Mouse (Mus musculus): ENCODE results near the gene Polr1a. TPM values are rescaled to one million over a fixed set of nuclear protein-coding genes. Genes with fewer than 3 reads are reported as not detected.

Gene Polr1a
- polyA plus RNA-seq, 1 experiment from 2014 or later, result 22.9 TPM

- H3K9me3 ChIP-seq (ENCODE audit: control insufficient read depth, low read length), result no peaks in the 10 kb centered on the region
- H3K4me2 ChIP-seq (ENCODE audit: low read depth, low read length), result no peak overlapping the region
- no peak overlapping the region for H3K27ac ChIP-seq (ENCODE audit: low read length)
- no peaks in the 10 kb centered on the region for H3K27me3 ChIP-seq (replicated peaks; ENCODE audit: control insufficient read depth, insufficient read depth, low read length)
- H3K4me3 ChIP-seq (ENCODE audit: low read length), result no peak overlapping the region
- no peak for ATAC-seq
- WGBS, result 84% methylated on average over 7 of the region's 7 CpGs
- no peaks in the 10 kb centered on the region for H3K4me1 ChIP-seq (ENCODE audit: control insufficient read depth, insufficient read depth, low read length)
- H3K9ac ChIP-seq (ENCODE audit: low read depth, low read length), result no peak overlapping the region
- H3K36me3 ChIP-seq (ENCODE audit: control insufficient read depth, insufficient read depth, low read length), result peaks cover 20% of the 10 kb centered on the region
Observed at GRCm38 (mm10) chr6:71967847-71968246, 59.0 kb downstream of the Polr1a start.

GRCm38 (mm10) chr6:71969459-71969858, 60.6 kb downstream of the Polr1a start:
- ATAC-seq, result no peak
- Histone ChIP-seq H3K36me3 (ENCODE audit: control insufficient read depth, insufficient read depth, low read length) (peaks cover 29% of the 10 kb centered on the region), H3K27me3 (replicated peaks; ENCODE audit: control insufficient read depth, insufficient read depth, low read length) (no peaks in the 10 kb centered on the region), H3K27ac (ENCODE audit: low read length) (no peak overlapping the region), H3K9me3 (ENCODE audit: control insufficient read depth, low read length) (no peaks in the 10 kb centered on the region), H3K4me2 (ENCODE audit: low read depth, low read length) (no peak overlapping the region), H3K9ac (ENCODE audit: low read depth, low read length) (no peak overlapping the region), H3K4me3 (ENCODE audit: low read length) (no peak overlapping the region), H3K4me1 (ENCODE audit: control insufficient read depth, insufficient read depth, low read length) (no peaks in the 10 kb centered on the region)
- WGBS, result 92% methylated on average over 7 of the region's 7 CpGs

- Histone ChIP-seq H3K9me3 (ENCODE audit: control insufficient read depth, low read length) (no peaks in the 10 kb centered on the region), H3K27ac (ENCODE audit: low read length) (no peak overlapping the region), H3K4me3 (ENCODE audit: low read length) (no peak overlapping the region), H3K36me3 (ENCODE audit: control insufficient read depth, insufficient read depth, low read length) (peaks cover 33% of the 10 kb centered on the region), H3K4me2 (ENCODE audit: low read depth, low read length) (no peak overlapping the region), H3K27me3 (replicated peaks; ENCODE audit: control insufficient read depth, insufficient read depth, low read length) (no peaks in the 10 kb centered on the region), H3K4me1 (ENCODE audit: control insufficient read depth, insufficient read depth, low read length) (no peaks in the 10 kb centered on the region), H3K9ac (ENCODE audit: low read depth, low read length) (no peak overlapping the region)
- 73% methylated on average over 2 of the region's 2 CpGs for WGBS
- ATAC-seq, result no peak
Observed at GRCm38 (mm10) chr6:71970154-71970553, 61.3 kb downstream of the Polr1a start.

- no peak overlapping the region for H3K27ac ChIP-seq (ENCODE audit: low read length)
- ATAC-seq, result no peak
- H3K27me3 ChIP-seq (replicated peaks; ENCODE audit: control insufficient read depth, insufficient read depth, low read length), result no peaks in the 10 kb centered on the region
- H3K9me3 ChIP-seq (ENCODE audit: control insufficient read depth, low read length), result no peaks in the 10 kb centered on the region
- H3K36me3 ChIP-seq (ENCODE audit: control insufficient read depth, insufficient read depth, low read length), result peaks cover 19% of the 10 kb centered on the region; the same call in 1 of the 2 replicates
- no peak overlapping the region for H3K9ac ChIP-seq (ENCODE audit: low read depth, low read length)
- no peaks in the 10 kb centered on the region for H3K4me1 ChIP-seq (ENCODE audit: control insufficient read depth, insufficient read depth, low read length)
- WGBS, result 90% methylated on average over 7 of the region's 7 CpGs
- no peak overlapping the region for H3K4me3 ChIP-seq (ENCODE audit: low read length)
- H3K4me2 ChIP-seq (ENCODE audit: low read depth, low read length), result no peak overlapping the region
Observed at GRCm38 (mm10) chr6:71976592-71976991, 67.7 kb downstream of the Polr1a start.

GRCm38 (mm10) chr6:71980165-71980564, 71.3 kb downstream of the Polr1a start:
- H3K9me3 ChIP-seq (ENCODE audit: control insufficient read depth, low read length), result no peaks in the 10 kb centered on the region
- no peak overlapping the region for H3K9ac ChIP-seq (ENCODE audit: low read depth, low read length)
- H3K4me1 ChIP-seq (ENCODE audit: control insufficient read depth, insufficient read depth, low read length), result no peaks in the 10 kb centered on the region
- H3K27ac ChIP-seq (ENCODE audit: low read length), result no peak overlapping the region; the same call in 1 of the 2 replicates
- H3K36me3 ChIP-seq (ENCODE audit: control insufficient read depth, insufficient read depth, low read length), result peaks cover 2% of the 10 kb centered on the region; the same call in 1 of the 2 replicates
- ATAC-seq, result no peak
- no peak overlapping the region for H3K4me3 ChIP-seq (ENCODE audit: low read length)
- 74% methylated on average over 8 of the region's 8 CpGs for WGBS
- H3K27me3 ChIP-seq (replicated peaks; ENCODE audit: control insufficient read depth, insufficient read depth, low read length), result no peaks in the 10 kb centered on the region
- no peak overlapping the region for H3K4me2 ChIP-seq (ENCODE audit: low read depth, low read length)

DNA sequence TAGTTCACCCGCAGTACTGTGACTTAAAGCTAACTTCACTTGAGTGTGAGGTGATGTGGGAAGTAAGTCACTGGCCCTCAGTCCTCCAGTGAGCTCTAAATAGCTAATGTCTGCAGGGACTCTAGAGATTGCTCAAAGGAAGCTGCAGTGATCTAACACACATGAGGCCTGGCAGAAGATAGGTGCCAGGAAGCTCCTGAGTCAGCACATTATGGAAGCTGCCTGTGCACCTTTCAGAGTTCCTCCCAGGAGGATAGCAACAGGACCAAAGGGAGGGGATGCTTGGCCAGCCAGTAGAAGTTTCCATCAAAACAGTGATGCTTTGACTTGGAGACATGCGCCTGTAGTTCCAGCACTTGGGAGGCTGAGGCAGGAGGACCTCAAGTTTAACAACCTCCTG, 71.7 kb downstream of the Polr1a start:
- no peaks in the 10 kb centered on the region for H3K27me3 ChIP-seq (replicated peaks; ENCODE audit: control insufficient read depth, insufficient read depth, low read length)
- H3K9ac ChIP-seq (ENCODE audit: low read depth, low read length), result no peak overlapping the region
- no peaks in the 10 kb centered on the region for H3K9me3 ChIP-seq (ENCODE audit: control insufficient read depth, low read length)
- H3K27ac ChIP-seq (ENCODE audit: low read length), result no peak overlapping the region
- H3K4me2 ChIP-seq (ENCODE audit: low read depth, low read length), result no peak overlapping the region
- no peak for ATAC-seq
- 93% methylated on average over 2 of the region's 2 CpGs for WGBS
- peaks cover 2% of the 10 kb centered on the region; the same call in 1 of the 2 replicates for H3K36me3 ChIP-seq (ENCODE audit: control insufficient read depth, insufficient read depth, low read length)
- H3K4me1 ChIP-seq (ENCODE audit: control insufficient read depth, insufficient read depth, low read length), result no peaks in the 10 kb centered on the region
- H3K4me3 ChIP-seq (ENCODE audit: low read length), result no peak overlapping the region

DNA sequence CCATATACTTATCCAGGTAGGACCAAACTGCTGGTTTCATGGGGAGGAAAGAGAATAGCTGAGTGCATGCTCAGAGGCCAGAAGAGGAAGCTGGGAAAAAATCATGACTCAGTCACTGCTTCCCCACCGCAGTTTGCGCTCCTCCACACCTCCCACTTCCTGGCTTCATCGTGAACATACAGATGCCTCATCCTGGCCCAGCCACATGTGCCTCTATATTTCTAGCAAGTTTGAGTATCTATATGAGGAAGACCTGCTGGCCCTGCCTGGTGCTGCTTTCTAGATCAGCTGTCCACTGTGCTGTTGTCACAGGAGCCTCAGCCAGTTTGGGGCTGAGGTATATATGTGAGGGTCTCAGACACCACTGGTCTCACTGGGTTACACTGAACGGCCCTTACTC, 72.6 kb downstream of the Polr1a start:
- no peaks in the 10 kb centered on the region for H3K9me3 ChIP-seq (ENCODE audit: control insufficient read depth, low read length)
- no peak overlapping the region for H3K4me3 ChIP-seq (ENCODE audit: low read length)
- WGBS, result 77% methylated on average over 4 of the region's 4 CpGs
- 0 out of 2 replicates have a peak, but pooled peaks have one; percentile 23 for ATAC-seq
- peaks cover 2% of the 10 kb centered on the region; the same call in 1 of the 2 replicates for H3K36me3 ChIP-seq (ENCODE audit: control insufficient read depth, insufficient read depth, low read length)
- no peak overlapping the region for H3K27ac ChIP-seq (ENCODE audit: low read length)
- H3K4me1 ChIP-seq (ENCODE audit: control insufficient read depth, insufficient read depth, low read length), result no peaks in the 10 kb centered on the region
- H3K9ac ChIP-seq (ENCODE audit: low read depth, low read length), result no peak overlapping the region
- H3K27me3 ChIP-seq (replicated peaks; ENCODE audit: control insufficient read depth, insufficient read depth, low read length), result no peaks in the 10 kb centered on the region
- no peak overlapping the region for H3K4me2 ChIP-seq (ENCODE audit: low read depth, low read length)

DNA sequence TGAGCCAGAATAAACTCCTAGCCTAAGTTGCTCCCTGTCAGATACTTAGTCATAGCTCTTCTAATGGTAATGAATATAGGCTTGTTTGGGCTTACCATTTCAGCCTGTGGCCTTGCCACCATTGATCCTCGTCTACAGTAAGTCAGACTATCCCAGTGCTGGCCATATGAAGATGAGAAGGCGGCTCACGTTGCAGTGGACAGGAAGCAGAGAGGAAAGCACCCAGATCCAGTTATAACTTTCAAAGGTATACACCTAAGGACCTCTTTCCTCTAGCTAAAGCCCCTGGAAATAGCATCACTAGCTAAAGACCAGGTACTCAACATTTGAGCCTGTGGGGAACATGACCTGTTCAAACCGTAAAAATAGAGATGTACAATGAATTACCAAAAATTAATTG, 77.1 kb downstream of the Polr1a start:
- 86% methylated on average over 4 of the region's 4 CpGs for WGBS
- Histone ChIP-seq H3K27ac (ENCODE audit: low read length) (no peak overlapping the region), H3K36me3 (ENCODE audit: control insufficient read depth, insufficient read depth, low read length) (no peaks in the 10 kb centered on the region), H3K4me2 (ENCODE audit: low read depth, low read length) (no peak overlapping the region), H3K4me3 (ENCODE audit: low read length) (no peak overlapping the region), H3K4me1 (ENCODE audit: control insufficient read depth, insufficient read depth, low read length) (0 out of 2 replicates have a peak, but pooled peaks cover 5% of the 10 kb centered on the region), H3K9me3 (ENCODE audit: control insufficient read depth, low read length) (no peaks in the 10 kb centered on the region), H3K9ac (ENCODE audit: low read depth, low read length) (no peak overlapping the region), H3K27me3 (replicated peaks; ENCODE audit: control insufficient read depth, insufficient read depth, low read length) (no peaks in the 10 kb centered on the region)
- no peak for ATAC-seq

DNA sequence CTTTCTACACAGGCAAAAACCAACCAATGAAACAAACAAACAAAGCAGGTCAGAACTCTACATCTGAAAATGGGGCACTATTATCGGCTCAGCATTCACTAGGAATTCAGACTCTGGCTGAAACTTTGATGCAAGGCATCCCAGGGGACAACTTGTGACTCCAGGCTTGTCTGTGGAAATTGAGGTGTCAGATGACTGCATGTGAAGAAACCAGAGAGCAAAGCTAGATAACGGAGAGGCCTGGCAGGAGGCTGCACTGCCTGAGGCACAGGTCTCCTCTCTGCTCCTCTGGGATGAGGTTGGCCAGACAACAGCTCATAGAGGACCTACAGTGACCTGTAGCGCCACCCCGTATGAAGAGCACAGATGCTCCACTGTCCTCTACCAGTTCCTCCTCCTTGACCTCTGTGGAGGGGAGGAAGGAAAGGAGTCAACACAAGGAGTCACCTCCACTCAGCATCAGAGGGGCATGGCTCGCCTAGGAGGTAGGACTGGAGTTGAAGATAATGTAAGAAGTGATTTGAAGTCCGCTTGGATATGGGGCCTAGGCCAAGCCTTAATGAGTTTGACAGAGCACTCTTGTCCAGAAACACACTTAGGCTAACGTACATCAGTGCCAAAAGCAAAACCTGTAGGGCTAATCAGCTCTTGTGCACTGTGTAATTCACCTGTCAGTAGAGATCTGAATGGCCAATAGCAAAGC, 78.8 kb downstream of the Polr1a start:
- no peak overlapping the region for H3K27ac ChIP-seq (ENCODE audit: low read length)
- no peak overlapping the region for H3K4me3 ChIP-seq (ENCODE audit: low read length)
- no peak for ATAC-seq
- H3K36me3 ChIP-seq (ENCODE audit: control insufficient read depth, insufficient read depth, low read length), result no peaks in the 10 kb centered on the region
- H3K9me3 ChIP-seq (ENCODE audit: control insufficient read depth, low read length), result no peaks in the 10 kb centered on the region
- no peaks in the 10 kb centered on the region for H3K27me3 ChIP-seq (replicated peaks; ENCODE audit: control insufficient read depth, insufficient read depth, low read length)
- 0 out of 2 replicates have a peak, but pooled peaks cover 5% of the 10 kb centered on the region for H3K4me1 ChIP-seq (ENCODE audit: control insufficient read depth, insufficient read depth, low read length)
- H3K4me2 ChIP-seq (ENCODE audit: low read depth, low read length), result no peak overlapping the region
- H3K9ac ChIP-seq (ENCODE audit: low read depth, low read length), result no peak overlapping the region
- 76% methylated on average over 7 of the region's 7 CpGs for WGBS

All from intestine, embryonic 16.5 days (tissue).